Mouse (Mus musculus): ENCODE measurements at regions not wholly inside any gene's neighbourhood (a gene's known extent, or its start where the extent isn't known, plus 50 kb on each side); places are given as distances from the start of the nearest gene placed in this dataset.
A peak's percentile ranks its signal among the peaks of the same experiment; 100 is the strongest.

DNA sequence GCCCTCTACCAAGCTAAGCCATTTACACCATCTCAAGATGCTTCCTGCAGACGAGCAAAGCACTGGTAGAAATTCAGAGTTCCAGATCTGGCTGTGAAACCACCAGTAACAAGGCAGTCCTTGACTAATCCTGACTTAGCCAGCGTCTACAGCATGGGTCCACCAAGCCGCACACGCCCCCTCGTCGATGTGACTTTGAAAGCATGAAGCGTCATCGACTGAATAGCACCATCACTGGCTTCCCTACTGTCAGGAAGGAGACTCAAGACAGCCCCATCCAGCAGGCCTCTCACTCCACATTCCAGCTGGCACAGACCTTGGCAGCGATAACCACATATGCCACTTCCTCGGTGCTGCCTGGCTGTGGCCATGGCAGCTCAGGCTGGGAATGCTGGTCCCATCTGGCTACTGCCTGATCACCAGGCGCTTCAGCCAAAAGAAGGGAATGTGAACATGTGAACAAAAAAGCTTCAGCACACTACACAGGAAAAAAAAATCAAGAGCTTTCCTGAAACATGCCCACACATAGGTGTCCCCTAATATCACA lies 114.3 kb upstream of the Plxna4 start:
- H3K4me2 ChIP-seq (ENCODE audit: low read length) = no peak overlapping the region
- H3K27me3 ChIP-seq (replicated peaks; ENCODE audit: control insufficient read depth, insufficient read depth, low read length) = no peaks in the 10 kb centered on the region
- H3K4me3 ChIP-seq (replicated peaks; ENCODE audit: low read length) = no peak overlapping the region
- 61% methylated on average over 11 of the region's 11 CpGs for WGBS
- H3K9me3 ChIP-seq (ENCODE audit: control insufficient read depth, low read length) = no peaks in the 10 kb centered on the region
- 0 out of 2 replicates have a peak, but pooled peaks cover 7% of the 10 kb centered on the region for H3K4me1 ChIP-seq (replicated peaks; ENCODE audit: control insufficient read depth, insufficient read depth, low read length)
- no peaks in the 10 kb centered on the region for H3K36me3 ChIP-seq (ENCODE audit: control insufficient read depth, insufficient read depth)
- H3K27ac ChIP-seq (ENCODE audit: low read length) = no peak overlapping the region
- no peak overlapping the region for H3K9ac ChIP-seq (replicated peaks; ENCODE audit: low read depth, low read length)
- peak; percentile 91 for ATAC-seq

DNA sequence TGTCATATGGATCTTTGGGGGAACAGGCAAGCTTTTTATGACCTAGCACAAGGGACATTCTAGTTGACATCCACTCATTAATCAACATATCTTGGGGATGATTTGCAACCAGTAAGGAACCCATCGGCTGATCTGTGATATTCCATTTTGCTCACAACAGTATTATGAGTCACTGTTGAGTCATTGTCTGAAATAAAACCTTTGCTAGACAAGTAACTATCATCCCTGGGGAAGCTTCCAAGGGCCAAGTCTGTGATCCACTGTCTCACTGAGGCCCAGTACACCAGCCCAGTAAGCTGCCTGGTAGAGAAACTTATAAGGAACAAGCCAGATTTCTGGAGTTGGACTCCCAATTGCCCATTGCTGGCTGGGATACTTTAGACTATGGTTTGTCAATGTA lies 111.8 kb upstream of the Plxna4 start:
- Histone ChIP-seq H3K27ac (ENCODE audit: low read length) (no peak overlapping the region), H3K27me3 (replicated peaks; ENCODE audit: control insufficient read depth, insufficient read depth, low read length) (no peaks in the 10 kb centered on the region), H3K4me3 (replicated peaks; ENCODE audit: low read length) (no peak overlapping the region), H3K4me2 (ENCODE audit: low read length) (no peak overlapping the region), H3K36me3 (ENCODE audit: control insufficient read depth, insufficient read depth) (no peaks in the 10 kb centered on the region), H3K9ac (replicated peaks; ENCODE audit: low read depth, low read length) (no peak overlapping the region), H3K9me3 (ENCODE audit: control insufficient read depth, low read length) (no peaks in the 10 kb centered on the region), H3K4me1 (replicated peaks; ENCODE audit: control insufficient read depth, insufficient read depth, low read length) (0 out of 2 replicates have a peak, but pooled peaks cover 7% of the 10 kb centered on the region)
- 97% methylated on average over 1 of the region's 1 CpGs for WGBS
- ATAC-seq = no peak

DNA sequence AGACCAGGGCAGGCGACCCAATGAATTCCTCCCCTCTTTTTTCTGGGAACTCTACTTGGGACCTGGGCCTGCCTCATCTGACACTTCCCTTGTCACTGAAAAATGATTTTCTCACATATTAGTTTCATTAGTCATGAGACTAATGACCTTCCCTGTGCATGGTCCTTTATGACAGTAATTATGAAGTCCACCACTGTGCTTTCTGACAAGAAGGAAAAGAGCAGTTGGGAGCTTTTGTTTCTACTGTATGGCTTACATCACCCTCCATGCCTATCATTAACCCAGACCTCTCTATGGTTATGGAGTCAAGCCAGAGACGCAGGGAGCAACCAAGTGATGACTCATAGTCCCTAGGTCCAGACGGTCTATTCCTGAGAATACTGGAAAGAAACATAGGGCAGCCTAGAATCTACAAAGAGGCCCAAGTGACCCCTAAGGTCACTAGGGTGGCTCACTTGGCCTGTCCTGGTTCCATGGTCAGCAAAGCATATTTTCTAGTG lies 109.8 kb upstream of the Plxna4 start:
- Histone ChIP-seq H3K36me3 (ENCODE audit: control insufficient read depth, insufficient read depth) (no peaks in the 10 kb centered on the region), H3K4me3 (replicated peaks; ENCODE audit: low read length) (no peak overlapping the region), H3K4me1 (replicated peaks; ENCODE audit: control insufficient read depth, insufficient read depth, low read length) (0 out of 2 replicates have a peak, but pooled peaks cover 3% of the 10 kb centered on the region), H3K9me3 (ENCODE audit: control insufficient read depth, low read length) (no peaks in the 10 kb centered on the region), H3K9ac (replicated peaks; ENCODE audit: low read depth, low read length) (no peak overlapping the region), H3K27ac (ENCODE audit: low read length) (no peak overlapping the region), H3K27me3 (replicated peaks; ENCODE audit: control insufficient read depth, insufficient read depth, low read length) (no peaks in the 10 kb centered on the region), H3K4me2 (ENCODE audit: low read length) (no peak overlapping the region)
- ATAC-seq = no peak
- WGBS = 79% methylated on average over 3 of the region's 3 CpGs

DNA sequence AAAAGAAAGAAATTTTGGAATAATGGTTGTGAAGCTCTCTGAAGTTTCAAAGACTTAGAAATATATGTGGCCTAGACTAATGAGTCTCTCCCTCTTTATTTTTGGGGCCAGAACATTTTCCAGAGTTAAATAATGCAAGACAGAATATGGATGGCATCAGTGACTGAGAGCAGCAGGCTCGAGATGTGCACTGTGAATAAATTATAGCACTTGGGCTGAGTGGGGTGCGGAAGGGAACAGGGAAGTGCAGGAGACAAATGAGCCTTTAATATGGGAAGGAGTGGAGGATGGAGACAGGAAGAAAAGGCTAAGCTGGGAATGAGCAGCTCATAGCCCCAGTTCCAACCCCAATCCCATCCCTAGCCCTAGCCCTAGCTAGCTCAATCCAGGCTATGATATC lies 108.0 kb upstream of the Plxna4 start:
- no peaks in the 10 kb centered on the region for H3K27me3 ChIP-seq (replicated peaks; ENCODE audit: control insufficient read depth, insufficient read depth, low read length)
- ATAC-seq = no peak
- 76% methylated on average over 2 of the region's 2 CpGs for WGBS

DNA sequence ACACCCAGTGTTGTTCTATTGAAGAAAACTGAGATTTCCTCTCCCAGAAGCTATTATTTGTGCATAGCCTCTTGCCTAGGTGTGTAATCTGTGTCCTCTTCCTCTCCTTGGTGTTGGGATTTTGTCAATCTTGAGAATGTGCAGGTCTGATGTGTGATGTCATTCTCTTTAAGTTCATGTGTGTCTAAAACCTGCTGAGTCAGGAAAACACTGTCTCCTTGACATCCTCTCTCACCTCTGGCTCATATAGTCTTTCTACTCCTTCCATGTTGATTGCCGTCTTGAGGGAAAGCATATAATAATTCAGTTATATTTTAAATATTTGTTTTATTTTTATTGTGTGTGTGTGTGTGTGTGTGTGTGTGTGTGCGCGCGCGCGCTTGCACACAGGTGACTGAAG lies 84.6 kb upstream of the Plxna4 start:
- Histone ChIP-seq H3K9ac (replicated peaks; ENCODE audit: low read depth, low read length) (no peak overlapping the region), H3K27ac (ENCODE audit: low read length) (no peak overlapping the region), H3K4me2 (ENCODE audit: low read length) (no peak overlapping the region), H3K27me3 (replicated peaks; ENCODE audit: control insufficient read depth, insufficient read depth, low read length) (no peaks in the 10 kb centered on the region), H3K4me3 (replicated peaks; ENCODE audit: low read length) (no peak overlapping the region), H3K4me1 (replicated peaks; ENCODE audit: control insufficient read depth, insufficient read depth, low read length) (no peaks in the 10 kb centered on the region), H3K9me3 (ENCODE audit: control insufficient read depth, low read length) (no peaks in the 10 kb centered on the region), H3K36me3 (ENCODE audit: control insufficient read depth, insufficient read depth) (no peaks in the 10 kb centered on the region)
- no peak for ATAC-seq
- WGBS = over 99% methylated on average over 6 of the region's 6 CpGs

More for the DNA sequence above, 108.0 kb upstream of the Plxna4 start:
- Histone ChIP-seq H3K9me3 (ENCODE audit: control insufficient read depth, low read length) (no peaks in the 10 kb centered on the region), H3K36me3 (ENCODE audit: control insufficient read depth, insufficient read depth) (no peaks in the 10 kb centered on the region), H3K4me2 (ENCODE audit: low read length) (no peak overlapping the region), H3K27ac (ENCODE audit: low read length) (no peak overlapping the region), H3K9ac (replicated peaks; ENCODE audit: low read depth, low read length) (no peak overlapping the region), H3K4me1 (replicated peaks; ENCODE audit: control insufficient read depth, insufficient read depth, low read length) (no peaks in the 10 kb centered on the region), H3K4me3 (replicated peaks; ENCODE audit: low read length) (no peak overlapping the region)

DNA sequence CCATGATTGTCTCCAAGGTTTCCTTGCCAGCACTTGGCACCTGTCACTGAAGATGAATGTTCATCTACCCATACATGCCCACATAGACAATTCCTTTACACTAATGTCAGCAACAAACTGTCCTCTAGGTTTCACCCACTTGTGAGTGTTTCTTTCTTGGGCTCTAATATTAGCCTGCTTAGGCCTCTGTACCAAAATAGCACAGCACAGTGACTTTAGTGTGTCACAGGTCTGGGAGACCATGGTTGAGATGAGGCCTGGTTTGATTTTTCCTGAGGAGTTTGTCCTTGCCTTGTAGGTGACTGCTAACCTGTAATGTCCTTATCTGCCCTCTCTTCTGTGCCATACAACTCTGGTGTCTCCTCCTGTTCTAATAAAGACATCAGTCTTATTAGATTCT lies 71.8 kb upstream of the Plxna4 start:
- no peak overlapping the region for H3K4me3 ChIP-seq (replicated peaks; ENCODE audit: low read length)
- ATAC-seq = no peak
- no peaks in the 10 kb centered on the region for H3K4me1 ChIP-seq (replicated peaks; ENCODE audit: control insufficient read depth, insufficient read depth, low read length)
- H3K9ac ChIP-seq (replicated peaks; ENCODE audit: low read depth, low read length) = no peak overlapping the region
- no peaks in the 10 kb centered on the region for H3K27me3 ChIP-seq (replicated peaks; ENCODE audit: control insufficient read depth, insufficient read depth, low read length)
- H3K4me2 ChIP-seq (ENCODE audit: low read length) = no peak overlapping the region
- H3K27ac ChIP-seq (ENCODE audit: low read length) = no peak overlapping the region
- no peaks in the 10 kb centered on the region for H3K9me3 ChIP-seq (ENCODE audit: control insufficient read depth, low read length)
- no peaks in the 10 kb centered on the region for H3K36me3 ChIP-seq (ENCODE audit: control insufficient read depth, insufficient read depth)

DNA sequence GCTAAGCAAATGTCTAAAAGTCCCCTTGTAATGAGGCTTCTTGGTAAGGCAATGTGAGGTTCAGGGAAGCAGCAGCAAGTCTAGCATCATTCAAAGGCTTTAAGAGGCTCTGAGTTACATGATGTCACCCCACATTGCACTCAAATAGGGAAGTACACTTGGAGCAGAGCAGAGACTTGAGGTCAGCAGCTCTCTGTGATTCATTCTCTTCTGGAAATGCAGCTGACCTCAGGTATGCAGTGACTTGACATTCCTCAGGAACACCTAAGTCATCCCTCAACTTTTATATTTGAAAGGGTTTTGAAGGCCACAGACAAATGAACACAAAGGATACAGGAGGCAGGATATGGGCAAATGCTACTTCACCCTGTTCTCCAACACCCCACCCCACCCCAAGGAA lies 69.4 kb upstream of the Plxna4 start:
- H3K9me3 ChIP-seq (ENCODE audit: control insufficient read depth, low read length) = no peaks in the 10 kb centered on the region
- H3K27ac ChIP-seq (ENCODE audit: low read length) = no peak overlapping the region
- H3K9ac ChIP-seq (replicated peaks; ENCODE audit: low read depth, low read length) = no peak overlapping the region
- no peak overlapping the region for H3K4me3 ChIP-seq (replicated peaks; ENCODE audit: low read length)
- no peaks in the 10 kb centered on the region for H3K27me3 ChIP-seq (replicated peaks; ENCODE audit: control insufficient read depth, insufficient read depth, low read length)
- ATAC-seq = no peak
- no peaks in the 10 kb centered on the region for H3K36me3 ChIP-seq (ENCODE audit: control insufficient read depth, insufficient read depth)
- no peaks in the 10 kb centered on the region for H3K4me1 ChIP-seq (replicated peaks; ENCODE audit: control insufficient read depth, insufficient read depth, low read length)
- H3K4me2 ChIP-seq (ENCODE audit: low read length) = no peak overlapping the region

DNA sequence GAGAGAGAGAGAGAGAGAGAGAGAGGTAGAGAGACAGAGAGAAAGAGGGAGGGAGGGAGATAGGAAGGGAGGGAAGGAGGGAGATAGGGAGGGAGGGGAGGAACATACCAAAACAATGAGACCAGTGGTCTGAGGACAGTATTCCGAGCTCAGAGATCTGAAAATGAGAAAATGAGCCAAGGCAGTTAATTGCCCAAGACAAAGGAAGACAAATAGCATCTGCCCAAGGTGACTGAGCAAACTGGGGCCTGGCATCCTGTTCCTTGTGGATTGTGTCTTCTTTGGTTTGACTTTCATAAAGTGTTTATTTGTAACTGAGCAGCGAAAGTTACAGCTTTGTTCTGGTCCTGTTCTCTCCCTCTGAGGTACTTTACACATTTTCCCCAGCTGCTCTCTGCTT lies 66.2 kb upstream of the Plxna4 start:
- no peaks in the 10 kb centered on the region for H3K9me3 ChIP-seq (ENCODE audit: control insufficient read depth, low read length)
- H3K27ac ChIP-seq (ENCODE audit: low read length) = no peak overlapping the region
- ATAC-seq = no peak
- H3K36me3 ChIP-seq (ENCODE audit: control insufficient read depth, insufficient read depth) = no peaks in the 10 kb centered on the region
- no peaks in the 10 kb centered on the region for H3K27me3 ChIP-seq (replicated peaks; ENCODE audit: control insufficient read depth, insufficient read depth, low read length)
- no peak overlapping the region for H3K4me2 ChIP-seq (ENCODE audit: low read length)
- no peak overlapping the region for H3K4me3 ChIP-seq (replicated peaks; ENCODE audit: low read length)
- H3K4me1 ChIP-seq (replicated peaks; ENCODE audit: control insufficient read depth, insufficient read depth, low read length) = no peaks in the 10 kb centered on the region
- 78% methylated on average over 2 of the region's 2 CpGs for WGBS
- no peak overlapping the region for H3K9ac ChIP-seq (replicated peaks; ENCODE audit: low read depth, low read length)

DNA sequence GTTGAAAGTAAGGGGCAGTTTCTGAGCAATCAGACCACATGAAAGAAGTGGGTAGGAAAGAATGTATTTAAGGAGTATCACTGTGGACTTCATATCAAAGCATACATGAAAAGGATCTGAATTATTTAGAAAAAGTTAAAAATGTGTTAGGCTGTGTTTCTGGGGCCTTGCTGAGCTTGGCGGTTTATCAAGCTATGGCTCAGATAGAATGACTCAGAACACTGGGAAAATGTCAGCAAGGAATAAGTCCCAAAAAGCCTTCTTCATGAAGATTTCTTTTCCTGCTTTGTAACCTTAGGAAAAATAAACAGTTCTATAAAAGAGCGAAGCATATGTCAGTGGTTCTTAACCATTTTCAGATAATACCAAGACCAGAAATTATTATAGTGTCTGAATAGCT lies 56.0 kb upstream of the Plxna4 start:
- Histone ChIP-seq H3K4me1 (replicated peaks; ENCODE audit: control insufficient read depth, insufficient read depth, low read length) (no peaks in the 10 kb centered on the region), H3K9ac (replicated peaks; ENCODE audit: low read depth, low read length) (no peak overlapping the region), H3K9me3 (ENCODE audit: control insufficient read depth, low read length) (no peaks in the 10 kb centered on the region), H3K27me3 (replicated peaks; ENCODE audit: control insufficient read depth, insufficient read depth, low read length) (no peaks in the 10 kb centered on the region), H3K4me2 (ENCODE audit: low read length) (no peak overlapping the region), H3K27ac (ENCODE audit: low read length) (no peak overlapping the region), H3K4me3 (replicated peaks; ENCODE audit: low read length) (no peak overlapping the region), H3K36me3 (ENCODE audit: control insufficient read depth, insufficient read depth) (no peaks in the 10 kb centered on the region)
- 98% methylated on average over 2 of the region's 2 CpGs for WGBS
- no peak for ATAC-seq

DNA sequence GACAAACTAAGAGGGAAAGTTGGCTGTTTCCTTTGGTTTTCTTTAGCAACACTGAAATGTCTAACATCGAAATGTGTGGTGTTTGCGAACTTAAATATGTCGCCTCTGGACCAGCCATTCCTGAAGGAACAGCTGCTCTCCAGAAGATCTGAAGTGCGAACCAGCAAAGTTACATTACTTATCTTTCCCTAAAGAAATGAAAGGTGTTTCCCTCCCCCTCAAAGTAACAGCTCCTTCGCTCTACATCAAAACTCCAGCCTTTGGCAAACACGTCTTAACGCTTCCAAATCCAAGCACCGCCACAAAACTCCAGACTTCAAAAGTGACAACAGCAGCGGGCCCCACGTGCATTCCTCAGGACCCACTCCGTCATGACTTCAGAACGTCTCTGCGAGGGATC lies 50.9 kb upstream of the Plxna4 start:
- no peak overlapping the region for H3K9ac ChIP-seq (replicated peaks; ENCODE audit: low read depth, low read length)
- ATAC-seq = no peak
- H3K9me3 ChIP-seq (ENCODE audit: control insufficient read depth, low read length) = no peaks in the 10 kb centered on the region
- H3K36me3 ChIP-seq (ENCODE audit: control insufficient read depth, insufficient read depth) = no peaks in the 10 kb centered on the region
- H3K4me1 ChIP-seq (replicated peaks; ENCODE audit: control insufficient read depth, insufficient read depth, low read length) = no peaks in the 10 kb centered on the region
- H3K4me3 ChIP-seq (replicated peaks; ENCODE audit: low read length) = no peak overlapping the region
- H3K4me2 ChIP-seq (ENCODE audit: low read length) = no peak overlapping the region
- 89% methylated on average over 13 of the region's 13 CpGs for WGBS
- H3K27me3 ChIP-seq (replicated peaks; ENCODE audit: control insufficient read depth, insufficient read depth, low read length) = no peaks in the 10 kb centered on the region
- no peak overlapping the region for H3K27ac ChIP-seq (ENCODE audit: low read length)

All from forebrain, embryonic 16.5 days (tissue).